Mouse (Mus musculus): ENCODE measurements at regions not wholly inside any gene's neighbourhood (a gene's known extent, or its start where the extent isn't known, plus 50 kb on each side); places are given as distances from the start of the nearest gene placed in this dataset.

GRCm38 (mm10) chr9:73183356-73183755, 70.1 kb downstream of the Rsl24d1 start:
- no peak for TF ChIP-seq POLR2A (IDR thresholded peaks at IDR 0.05; ENCODE audit: control insufficient read depth, low read depth, low read length)
- no peak for TF ChIP-seq CTCF (IDR thresholded peaks at IDR 0.05; ENCODE audit: control insufficient read depth, insufficient read depth, insufficient replicate concordance, low read depth, low read length)

Data from testis, adult 2 months (tissue).